Mouse (Mus musculus) cerebellum, postnatal 14 days (tissue): ENCODE measurements around the gene Zfp385c.
A peak's percentile ranks its signal among the peaks of the same experiment; 100 is the strongest.
"Not testable (repeated sequence)": the region's sequence is repeated elsewhere in the genome, so short reads cannot be mapped to it uniquely, and the experiment has no call there.

ENCODE experiments used
- DNase-seq, 2 experiments: peaks; one replicate each; pipeline ENCODE4 v3.0.0; 2021; ENCODE audit warnings: mixed read lengths in 2 of 2

The Zfp385c gene

DNA sequence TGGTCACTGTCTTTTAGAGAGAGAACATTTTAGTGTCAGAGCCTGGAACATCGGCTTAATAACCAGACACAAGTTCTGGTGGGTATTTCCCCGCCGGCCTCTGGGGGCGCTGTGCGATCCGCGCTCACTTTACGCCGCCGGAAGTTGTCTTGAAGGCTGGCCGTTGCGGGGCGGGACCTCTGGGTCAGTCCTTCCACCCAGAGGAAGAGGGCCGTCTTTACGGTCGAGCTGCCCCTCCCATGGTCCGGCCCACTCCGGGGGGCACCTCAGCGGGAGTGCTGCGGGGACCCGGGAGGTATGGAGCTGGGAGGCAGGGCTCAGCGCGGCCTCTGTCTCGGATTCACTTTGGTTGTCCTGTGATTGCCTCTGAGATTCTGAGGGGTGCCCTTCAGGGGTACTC is 69.5 kb downstream of the Zfp385c start:
- peak; percentile 96 for DNase-seq

- DNase-seq, result no peak
Measured at GRCm38 (mm10) chr11:100619982-100620381, 72.3 kb downstream of the Zfp385c start, which contains the start of gene Dnajc7. TSS of gene Dnajc7 (minus strand) at chr11:100620168.

- peak; percentile 98 for DNase-seq
Measured at GRCm38 (mm10) chr11:100619485-100619975, 72.7 kb downstream of the Zfp385c start.

- peak; percentile 65 to 71 for DNase-seq
Measured at GRCm38 (mm10) chr11:100618761-100619484, 73.3 kb downstream of the Zfp385c start, which contains the start of gene Nkiras2. TSS of gene Nkiras2 (plus strand) at chr11:100619244.

GRCm38 (mm10) chr11:100617480-100617879 is 74.8 kb downstream of the Zfp385c start:
- DNase-seq, result no peak

GRCm38 (mm10) chr11:100616836-100617235 is 75.4 kb downstream of the Zfp385c start:
- not testable (repeated sequence) for DNase-seq

- no peak for DNase-seq
Measured at GRCm38 (mm10) chr11:100616332-100616731, 75.9 kb downstream of the Zfp385c start.

- peak in 1 of 2 experiments; percentile 51 for DNase-seq
Measured at GRCm38 (mm10) chr11:100613241-100613640, 79.0 kb downstream of the Zfp385c start.

GRCm38 (mm10) chr11:100611627-100612026 is 80.6 kb downstream of the Zfp385c start:
- DNase-seq, result peak; percentile 63 to 68

- no peak for DNase-seq
Measured at GRCm38 (mm10) chr11:100609997-100610680, 82.1 kb downstream of the Zfp385c start.

GRCm38 (mm10) chr11:100609355-100609996 is 82.8 kb downstream of the Zfp385c start:
- DNase-seq, result no peak

GRCm38 (mm10) chr11:100608796-100609195 is 83.5 kb downstream of the Zfp385c start:
- DNase-seq, result no peak

- DNase-seq, result no peak
Measured at GRCm38 (mm10) chr11:100607121-100607520, 85.1 kb downstream of the Zfp385c start.

DNA sequence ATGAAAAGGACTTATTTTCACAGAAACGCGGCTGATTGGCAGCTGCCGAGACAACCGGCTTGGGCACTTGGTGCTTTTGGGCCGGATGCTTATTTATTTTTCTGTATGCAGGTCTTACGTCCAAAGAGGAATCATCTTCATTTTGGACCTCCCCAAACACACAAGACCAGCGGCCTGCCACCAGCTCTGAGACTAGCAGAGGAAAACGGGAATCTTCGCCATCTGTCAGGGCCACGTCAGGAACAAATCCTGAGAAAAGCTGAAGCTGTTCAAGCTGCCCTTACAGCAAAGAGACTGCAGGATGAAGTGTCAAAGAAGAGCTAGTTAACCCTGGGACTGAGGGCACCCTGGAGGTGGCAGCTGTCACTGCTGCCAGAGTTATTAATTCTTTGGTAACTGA is 86.8 kb downstream of the Zfp385c start:
- DNase-seq, result peak; percentile 37 to 54

DNA sequence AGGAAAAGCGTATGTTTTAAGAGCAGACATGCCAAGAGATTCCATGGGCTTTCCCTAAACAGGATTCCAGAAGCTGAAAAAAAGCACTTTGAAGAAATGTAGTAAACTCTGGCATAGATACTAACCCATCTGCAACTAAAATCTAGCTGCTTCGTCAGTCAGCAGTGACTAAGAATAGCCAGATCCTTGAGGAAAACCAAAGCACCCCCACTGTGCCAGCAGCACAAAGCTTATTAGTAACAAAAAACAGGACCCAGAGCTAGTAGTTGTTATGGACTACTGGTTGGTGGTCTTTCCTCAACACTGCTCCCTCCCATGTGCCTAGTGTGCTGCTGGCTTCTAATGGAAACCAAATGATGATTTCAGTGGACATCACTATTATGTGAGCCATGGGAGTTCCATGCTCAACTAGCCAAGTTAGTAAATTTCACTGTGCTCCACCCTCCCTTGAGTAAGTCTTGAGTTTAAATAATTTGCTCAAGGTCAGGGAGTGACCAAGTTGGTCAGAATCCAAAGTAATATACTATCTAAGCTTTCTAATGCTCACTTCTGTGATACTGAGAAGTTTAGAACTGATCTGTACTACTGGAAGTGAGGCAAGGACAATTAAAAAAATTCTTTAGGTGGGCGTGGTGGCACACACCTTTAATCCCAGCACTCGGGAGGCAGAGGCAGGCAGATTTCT is 87.8 kb downstream of the Zfp385c start:
- peak in 1 of 2 experiments; percentile 37 for DNase-seq

GRCm38 (mm10) chr11:100603813-100604212 is 88.4 kb downstream of the Zfp385c start:
- no peak for DNase-seq

- DNase-seq, result no peak
Measured at GRCm38 (mm10) chr11:100603155-100603554, 89.1 kb downstream of the Zfp385c start.

- DNase-seq, result no peak
Measured at GRCm38 (mm10) chr11:100601372-100601771, 90.9 kb downstream of the Zfp385c start.

- DNase-seq, result no peak
Measured at GRCm38 (mm10) chr11:100598074-100598473, 94.2 kb downstream of the Zfp385c start.

DNA sequence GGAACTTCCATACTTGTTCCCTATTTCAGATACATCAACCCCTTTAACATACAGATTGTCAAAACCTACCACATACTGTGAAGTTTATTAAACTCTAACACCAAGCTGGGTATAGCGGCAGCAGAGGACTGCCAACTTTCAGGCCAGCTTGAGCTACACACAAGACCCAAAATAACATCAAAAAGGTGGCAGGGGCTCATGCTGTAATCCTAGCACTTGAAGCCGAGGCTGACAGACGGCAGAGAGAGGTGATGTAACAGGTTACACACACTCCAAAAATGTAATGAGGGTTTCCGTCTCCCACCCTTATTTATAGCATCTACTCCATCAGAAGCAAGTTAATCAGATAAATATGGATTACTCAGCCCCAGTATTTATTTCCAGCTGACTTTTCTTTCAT is 96.7 kb downstream of the Zfp385c start:
- DNase-seq, result no peak

- DNase-seq, result no peak
Measured at GRCm38 (mm10) chr11:100594608-100595007, 97.6 kb downstream of the Zfp385c start.

- DNase-seq, result no peak
Measured at GRCm38 (mm10) chr11:100592346-100593046, 99.8 kb downstream of the Zfp385c start.
